Mouse (Mus musculus) ovary, postnatal 14 days (tissue): ENCODE data around the gene Pygb.

Experiments
- DNase-seq: peaks from one replicate; pipeline ENCODE4 v3.0.0; 2022; ENCODE audit warnings: low spot score

The Pygb gene

GRCm38 (mm10) chr2:150841109-150841508, 54.6 kb downstream of the Pygb start:
- no peak for DNase-seq

- DNase-seq: no peak
These were observed 55.5 kb downstream of the Pygb start for GRCm38 (mm10) chr2:150842049-150842461.

GRCm38 (mm10) chr2:150844798-150845197, 58.3 kb downstream of the Pygb start:
- no peak for DNase-seq

- no peak for DNase-seq
These were observed 61.0 kb downstream of the Pygb start for GRCm38 (mm10) chr2:150847436-150847995.

GRCm38 (mm10) chr2:150851251-150851650, 64.7 kb downstream of the Pygb start:
- DNase-seq: no peak

- DNase-seq: no peak
These were observed 68.7 kb downstream of the Pygb start for GRCm38 (mm10) chr2:150855186-150855585.

GRCm38 (mm10) chr2:150858724-150859487, 72.4 kb downstream of the Pygb start:
- DNase-seq: no peak

GRCm38 (mm10) chr2:150859709-150860470, 73.4 kb downstream of the Pygb start:
- DNase-seq: no peak

GRCm38 (mm10) chr2:150861128-150861527, 74.6 kb downstream of the Pygb start:
- no peak for DNase-seq

GRCm38 (mm10) chr2:150867021-150867420, 80.5 kb downstream of the Pygb start:
- no peak for DNase-seq

- no peak for DNase-seq
These were observed 82.9 kb downstream of the Pygb start for GRCm38 (mm10) chr2:150869446-150869845.

GRCm38 (mm10) chr2:150874508-150874907, 88.0 kb downstream of the Pygb start:
- DNase-seq: no peak

GRCm38 (mm10) chr2:150875226-150875625, 88.7 kb downstream of the Pygb start:
- DNase-seq: no peak

GRCm38 (mm10) chr2:150877561-150877960, 91.0 kb downstream of the Pygb start:
- DNase-seq: no peak
